Mouse (Mus musculus) liver, postnatal 0 days (tissue): Measurements from ENCODE around the gene Cyp4f16. TPM values are rescaled to one million over a fixed set of nuclear protein-coding genes. Genes with fewer than 3 reads are reported as not detected.

ENCODE experiments used
- ATAC-seq: fragments of 200-750 bp; cut with Nextera tagmentation; 2 replicates; pipeline ENCODE4 v1.8.0; 2017; ENCODE audit warnings: mild to moderate bottlenecking, moderate library complexity
- DNase-seq: peaks from one replicate; pipeline ENCODE4 v3.0.0-alpha.2; 2016
- H3K27ac ChIP-seq: fragments of 300-500 bp; sonication (generic); 2 replicates; pipeline ENCODE4 v1.5.1; 2014; ENCODE audit warnings: antibody characterized with exemption, moderate library complexity, mild to moderate bottlenecking, low read depth
- H3K27me3 ChIP-seq: fragments of 300-500 bp; sonication (generic); 2 replicates; pipeline ENCODE4 v1.6.1; 2014; ENCODE audit warnings: low read length, control low read depth, mixed read lengths; ENCODE audit not compliant: insufficient read depth
- H3K36me3 ChIP-seq: fragments of 300-500 bp; sonication (generic); replicated peaks from 2 replicates; pipeline ENCODE4 v1.6.1; 2014; ENCODE audit warnings: mild to moderate bottlenecking, control low read depth, low read length, moderate library complexity, mixed read lengths; ENCODE audit not compliant: insufficient read depth
- H3K4me1 ChIP-seq: fragments of 300-500 bp; sonication (generic); 2 replicates; pipeline ENCODE4 v1.6.1; 2014; ENCODE audit warnings: antibody characterized with exemption, mild to moderate bottlenecking, control low read depth; ENCODE audit not compliant: insufficient read depth
- H3K4me2 ChIP-seq: fragments of 300-500 bp; sonication (generic); 2 replicates; pipeline ENCODE4 v1.6.1; 2014; ENCODE audit warnings: low read depth, mild to moderate bottlenecking, low read length, moderate library complexity, mixed read lengths
- H3K4me3 ChIP-seq: fragments of 300-500 bp; sonication (generic); 2 replicates; pipeline ENCODE4 v1.5.1; 2014; ENCODE audit warnings: low read depth, low read length
- H3K9ac ChIP-seq: fragments of 300-500 bp; sonication (generic); replicated peaks from 2 replicates; pipeline ENCODE4 v1.6.1; 2014; ENCODE audit warnings: mild to moderate bottlenecking, moderate library complexity
- H3K9me3 ChIP-seq: fragments of 300-500 bp; sonication (generic); 2 replicates; pipeline ENCODE4 v1.6.1; 2016; ENCODE audit warnings: mild to moderate bottlenecking, control low read depth, low read length, mixed read lengths
- CTCF ChIP-seq: sonication (generic); IDR thresholded peaks from 2 replicates; pipeline ENCODE4 v1.5.1; 2016; ENCODE audit warnings: antibody characterized with exemption, low read depth
- EP300 ChIP-seq: IDR thresholded peaks from 2 replicates; pipeline ENCODE4 v1.6.1; 2016; ENCODE audit warnings: antibody characterized with exemption, low read depth, mild to moderate bottlenecking
- WGBS: fragments of 180-500 bp; shearing (Covaris S2); extraction: QIAGEN DNeasy Blood & Tissue Kit; methylation state at CpG from one replicate; pipeline ENCODE4 v1.1.7; 2014; ENCODE audit not compliant: insufficient replicate concordance; 5-methylcytosine and 5-hydroxymethylcytosine counted together
- polyA plus RNA-seq: library from polyadenylated mRNA; unstranded; fragments of >200 nt; fragmentation: Nextera tagmentation; extraction: Ambion mirVana; gene quantifications from 2 replicates; pipeline ENCODE4 v1.2.1, GENCODE M21; 2015

Gene Cyp4f16
- polyA plus RNA-seq, 1 experiment from 2014 or later: 5.9 TPM

DNA sequence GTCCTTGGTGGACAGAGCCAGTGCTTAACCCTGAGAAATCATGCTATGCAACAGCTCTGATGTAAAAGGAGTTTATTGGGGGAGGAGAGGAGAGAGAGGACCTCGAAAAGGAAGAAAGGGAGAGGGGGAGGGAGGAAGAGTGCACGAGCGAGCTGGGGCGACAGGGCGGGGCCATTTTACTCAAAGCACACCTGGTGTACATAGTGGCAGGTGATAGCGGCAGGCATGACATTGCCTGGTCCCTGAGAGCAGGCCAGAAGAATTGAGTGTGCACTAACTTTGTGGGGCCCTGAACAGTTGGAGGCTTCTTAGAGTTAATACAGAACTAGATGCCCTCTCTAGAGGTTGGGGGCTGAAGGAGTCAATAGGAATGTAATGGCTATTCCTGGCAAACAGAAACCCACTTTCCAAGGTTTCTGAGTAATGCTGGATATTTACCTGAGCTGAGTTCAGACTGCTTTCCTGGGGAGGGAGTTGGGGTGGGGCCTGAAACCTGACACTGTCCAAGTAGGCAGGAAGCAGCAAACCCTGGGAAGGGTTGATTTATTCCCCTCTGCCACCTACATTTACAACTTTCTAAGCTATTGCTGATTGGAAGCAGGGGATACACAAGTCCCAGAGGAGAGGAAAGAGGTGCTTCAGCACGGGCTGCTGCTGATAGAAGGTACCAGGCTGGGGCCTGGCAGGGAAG lies 41.3 kb downstream of the Cyp4f16 start:
- Histone ChIP-seq H3K27ac (no peak overlapping the region), H3K4me1 (no peaks in the 10 kb centered on the region), H3K9me3 (no peaks in the 10 kb centered on the region), H3K27me3 (no peaks in the 10 kb centered on the region), H3K4me3 (no peak overlapping the region), H3K9ac (no peak overlapping the region), H3K36me3 (no peaks in the 10 kb centered on the region), H3K4me2 (no peak overlapping the region)
- ATAC-seq (no peak), DNase-seq (no peak)
- TF ChIP-seq EP300 (no peak), CTCF (no peak)
- WGBS: 57% methylated on average over 7 of the region's 7 CpGs

DNA sequence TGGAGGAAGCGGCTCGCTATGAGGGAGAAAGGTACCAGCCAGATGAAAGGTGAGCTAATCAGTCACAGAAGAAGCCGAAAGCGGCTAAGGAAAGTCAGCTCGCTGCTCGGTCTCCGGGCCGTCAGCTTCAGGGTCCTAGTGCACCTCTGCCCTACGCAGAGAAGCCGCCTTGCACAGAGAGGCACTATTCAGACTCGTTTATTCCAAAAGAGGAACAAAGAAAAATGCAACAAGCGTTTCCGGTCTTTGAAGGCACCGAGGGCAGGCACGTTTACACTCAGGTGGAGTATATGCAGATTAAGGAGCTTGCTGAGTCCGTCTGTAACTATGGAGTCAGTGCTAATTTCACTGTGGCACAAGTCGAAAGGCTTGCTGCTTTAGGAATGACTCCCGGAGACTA lies 60.1 kb downstream of the Cyp4f16 start:
- Histone ChIP-seq H3K4me2 (no peak overlapping the region), H3K9ac (no peak overlapping the region), H3K9me3 (no peaks in the 10 kb centered on the region), H3K27me3 (no peaks in the 10 kb centered on the region), H3K27ac (no peak overlapping the region), H3K36me3 (no peaks in the 10 kb centered on the region), H3K4me3 (no peak overlapping the region), H3K4me1 (no peaks in the 10 kb centered on the region)
- TF ChIP-seq CTCF (no peak), EP300 (no peak)
- 79% methylated on average over 18 of the region's 18 CpGs for WGBS
- DNase-seq (no peak), ATAC-seq (no peak)

Other genes starting within 250 kb of the Cyp4f16 start
- gene Akap8, start 215.3 kb upstream of the Cyp4f16 start, polyA plus RNA-seq: 14.5 and 17.3 TPM in 2 replicates
- gene Akap8l, start 186.0 kb upstream of the Cyp4f16 start, polyA plus RNA-seq: 21.5 and 23.8 TPM in 2 replicates
- 2.7 and 3.2 TPM in 2 replicates for gene Wiz, start 147.1 kb upstream of the Cyp4f16 start, polyA plus RNA-seq
- 2.9 and 3.1 TPM in 2 replicates for gene Rasal3, start 133.0 kb upstream of the Cyp4f16 start, polyA plus RNA-seq
- 48.4 and 53.7 TPM in 2 replicates for gene Pglyrp2, start 112.4 kb upstream of the Cyp4f16 start, polyA plus RNA-seq
- 0.22 and 0.32 TPM in 2 replicates for gene Cyp4f39, start 83.8 kb upstream of the Cyp4f16 start, polyA plus RNA-seq
- gene Cyp4f17, start 30.5 kb upstream of the Cyp4f16 start, polyA plus RNA-seq: 2.7 and 2.9 TPM in 2 replicates
- gene Cyp4f37, start 84.8 kb downstream of the Cyp4f16 start, polyA plus RNA-seq: not detected in 2 replicates
- gene Cyp4f40, start 122.3 kb downstream of the Cyp4f16 start, polyA plus RNA-seq: not detected in 2 replicates
- 33.5 and 37.6 TPM in 2 replicates for gene Cyp4f15, start 149.1 kb downstream of the Cyp4f16 start, polyA plus RNA-seq